Mouse (Mus musculus): ENCODE results near the gene Pnp. TPM values are rescaled to one million over a fixed set of nuclear protein-coding genes. Genes with fewer than 3 reads are reported as not detected.

The Pnp gene
- polyA plus RNA-seq, 1 experiment from 2014 or later: 23.2 TPM

DNA sequence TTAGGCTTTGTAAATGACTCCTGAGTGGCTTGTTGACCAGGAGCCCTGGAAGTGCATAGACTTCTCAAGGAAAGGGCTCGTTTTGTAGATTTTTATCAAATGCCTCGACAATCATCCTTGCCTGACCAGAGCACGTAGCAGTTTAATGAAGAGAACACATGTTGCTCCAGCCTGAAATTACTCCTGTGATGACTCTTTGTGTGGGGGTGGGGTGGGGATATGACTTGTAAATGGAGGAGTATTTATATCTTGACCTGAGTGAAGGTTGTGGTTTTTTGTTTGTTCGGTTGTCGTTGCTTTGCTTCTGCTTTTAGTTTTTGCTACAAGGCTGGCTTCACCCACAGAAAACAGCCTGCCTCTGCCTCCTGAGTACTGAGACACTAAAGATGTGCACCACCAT, 51.0 kb downstream of the Pnp start:
- H3K27me3 ChIP-seq (ENCODE audit: control insufficient read depth, insufficient read depth, low read length): no peaks in the 10 kb centered on the region
- WGBS: 91% methylated on average over 5 of the region's 5 CpGs
- no peaks in the 10 kb centered on the region for H3K36me3 ChIP-seq (replicated peaks; ENCODE audit: control insufficient read depth, insufficient read depth)
- no peak overlapping the region for H3K4me2 ChIP-seq (replicated peaks)
- H3K9ac ChIP-seq: no peak overlapping the region
- no peaks in the 10 kb centered on the region for H3K9me3 ChIP-seq (ENCODE audit: control insufficient read depth, low read length)
- H3K4me3 ChIP-seq (replicated peaks; ENCODE audit: low read length): no peak overlapping the region
- ATAC-seq (ENCODE audit: low FRiP score) (no peak), DNase-seq (ENCODE audit: low spot score) (no peak)
- no peak overlapping the region for H3K27ac ChIP-seq
- H3K4me1 ChIP-seq (replicated peaks; ENCODE audit: control insufficient read depth, insufficient read depth, low read length): no peaks in the 10 kb centered on the region

- Histone ChIP-seq H3K27ac (no peak overlapping the region), H3K9ac (no peak overlapping the region), H3K4me3 (replicated peaks; ENCODE audit: low read length) (no peak overlapping the region), H3K36me3 (replicated peaks; ENCODE audit: control insufficient read depth, insufficient read depth) (no peaks in the 10 kb centered on the region), H3K4me2 (replicated peaks) (no peak overlapping the region), H3K27me3 (ENCODE audit: control insufficient read depth, insufficient read depth, low read length) (no peaks in the 10 kb centered on the region), H3K4me1 (replicated peaks; ENCODE audit: control insufficient read depth, insufficient read depth, low read length) (no peaks in the 10 kb centered on the region), H3K9me3 (ENCODE audit: control insufficient read depth, low read length) (no peaks in the 10 kb centered on the region)
- ATAC-seq (ENCODE audit: low FRiP score) (no peak), DNase-seq (ENCODE audit: low spot score) (no peak)
- 89% methylated on average over 2 of the region's 2 CpGs for WGBS
Observed at GRCm38 (mm10) chr14:50987668-50988067, 56.8 kb downstream of the Pnp start.

DNA sequence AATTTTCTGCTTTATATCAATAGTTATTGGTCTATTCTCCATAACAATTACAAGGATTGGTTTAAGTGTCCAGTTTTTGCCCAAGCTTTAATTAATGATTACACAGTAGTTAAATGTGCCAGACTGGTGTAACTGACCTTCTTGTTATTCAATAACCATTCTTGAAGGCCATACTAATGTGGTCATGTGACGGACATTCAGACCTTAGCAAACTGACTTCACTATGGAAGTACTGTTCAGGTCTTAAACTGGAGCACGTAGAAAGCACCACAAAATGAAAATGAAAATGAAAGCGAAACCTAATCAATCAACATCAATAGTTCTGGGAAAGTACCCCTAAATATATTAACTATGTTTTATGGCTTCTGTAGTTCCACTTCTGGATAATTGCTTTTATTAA, 60.2 kb downstream of the Pnp start:
- no peak overlapping the region for H3K4me3 ChIP-seq (replicated peaks; ENCODE audit: low read length)
- H3K36me3 ChIP-seq (replicated peaks; ENCODE audit: control insufficient read depth, insufficient read depth): no peaks in the 10 kb centered on the region
- 84% methylated on average over 3 of the region's 3 CpGs for WGBS
- no peak for DNase-seq (ENCODE audit: low spot score)
- no peak for ATAC-seq (ENCODE audit: low FRiP score)
- H3K4me1 ChIP-seq (replicated peaks; ENCODE audit: control insufficient read depth, insufficient read depth, low read length): no peaks in the 10 kb centered on the region
- H3K27ac ChIP-seq: no peak overlapping the region
- H3K4me2 ChIP-seq (replicated peaks): no peak overlapping the region
- H3K27me3 ChIP-seq (ENCODE audit: control insufficient read depth, insufficient read depth, low read length): no peaks in the 10 kb centered on the region
- no peak overlapping the region for H3K9ac ChIP-seq
- H3K9me3 ChIP-seq (ENCODE audit: control insufficient read depth, low read length): no peaks in the 10 kb centered on the region

DNA sequence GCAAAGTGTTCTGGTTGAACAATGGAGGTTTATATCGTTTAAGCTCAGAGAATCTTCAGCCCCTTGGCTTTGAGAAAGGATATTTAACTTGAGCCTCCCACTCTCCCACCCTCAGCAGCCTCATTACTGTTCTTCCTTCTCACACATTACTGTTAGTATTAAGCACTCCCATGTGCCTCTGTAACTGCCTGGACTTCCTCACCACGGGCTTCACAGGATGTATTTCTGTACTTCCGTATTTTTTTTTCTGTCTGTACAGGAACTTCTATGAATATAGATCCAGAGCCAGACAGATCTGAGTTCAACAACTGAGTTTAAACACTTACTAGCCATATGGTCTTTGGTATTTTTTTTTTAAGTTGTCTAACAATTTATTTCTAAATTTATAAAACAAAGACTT, 66.2 kb downstream of the Pnp start:
- Histone ChIP-seq H3K36me3 (replicated peaks; ENCODE audit: control insufficient read depth, insufficient read depth) (no peaks in the 10 kb centered on the region), H3K9me3 (ENCODE audit: control insufficient read depth, low read length) (no peaks in the 10 kb centered on the region), H3K27ac (no peak overlapping the region), H3K4me1 (replicated peaks; ENCODE audit: control insufficient read depth, insufficient read depth, low read length) (no peaks in the 10 kb centered on the region), H3K4me2 (replicated peaks) (no peak overlapping the region), H3K27me3 (ENCODE audit: control insufficient read depth, insufficient read depth, low read length) (no peaks in the 10 kb centered on the region), H3K9ac (no peak overlapping the region), H3K4me3 (replicated peaks; ENCODE audit: low read length) (no peak overlapping the region)
- DNase-seq (ENCODE audit: low spot score): no peak
- 77% methylated on average over 3 of the region's 3 CpGs for WGBS
- no peak for ATAC-seq (ENCODE audit: low FRiP score)

- Histone ChIP-seq H3K27me3 (ENCODE audit: control insufficient read depth, insufficient read depth, low read length) (no peaks in the 10 kb centered on the region), H3K9ac (no peak overlapping the region), H3K36me3 (replicated peaks; ENCODE audit: control insufficient read depth, insufficient read depth) (no peaks in the 10 kb centered on the region), H3K4me2 (replicated peaks) (no peak overlapping the region), H3K4me3 (replicated peaks; ENCODE audit: low read length) (no peak overlapping the region), H3K4me1 (replicated peaks; ENCODE audit: control insufficient read depth, insufficient read depth, low read length) (no peaks in the 10 kb centered on the region), H3K9me3 (ENCODE audit: control insufficient read depth, low read length) (no peaks in the 10 kb centered on the region), H3K27ac (no peak overlapping the region)
- WGBS: 87% methylated on average over 2 of the region's 2 CpGs
- no peak for DNase-seq (ENCODE audit: low spot score)
- no peak for ATAC-seq (ENCODE audit: low FRiP score)
Observed at GRCm38 (mm10) chr14:50997999-50998666, 67.3 kb downstream of the Pnp start.

GRCm38 (mm10) chr14:51007152-51007801, 76.4 kb downstream of the Pnp start, which contains the start of gene Rnase10:
Gene Rnase10 (plus strand): TSS chr14:51007751.
- no peak within 1 kb of the TSS for H3K9ac ChIP-seq
- 91% methylated on average over 8 of the region's 8 CpGs for WGBS
- no peak within 1 kb of the TSS for H3K4me3 ChIP-seq (replicated peaks; ENCODE audit: low read length)
- no peaks in the 10 kb centered on the region for H3K9me3 ChIP-seq (ENCODE audit: control insufficient read depth, low read length)
- no peaks in the 10 kb centered on the region for H3K4me1 ChIP-seq (replicated peaks; ENCODE audit: control insufficient read depth, insufficient read depth, low read length)
- DNase-seq (ENCODE audit: low spot score): no peak
- H3K36me3 ChIP-seq (replicated peaks; ENCODE audit: control insufficient read depth, insufficient read depth): no peaks in the 10 kb centered on the region
- no peak for ATAC-seq (ENCODE audit: low FRiP score)
- no peak within 1 kb of the TSS for H3K4me2 ChIP-seq (replicated peaks)
- H3K27me3 ChIP-seq (ENCODE audit: control insufficient read depth, insufficient read depth, low read length): no peaks in the 10 kb centered on the region
- H3K27ac ChIP-seq: no peak within 1 kb of the TSS

GRCm38 (mm10) chr14:51007914-51008713, 77.2 kb downstream of the Pnp start:
- ATAC-seq (ENCODE audit: low FRiP score): no peak
- no peak overlapping the region for H3K27ac ChIP-seq
- WGBS: 85% methylated on average over 13 of the region's 13 CpGs

GRCm38 (mm10) chr14:51008781-51009180, 77.9 kb downstream of the Pnp start:
- Histone ChIP-seq H3K4me3 (replicated peaks; ENCODE audit: low read length) (no peak overlapping the region), H3K27me3 (ENCODE audit: control insufficient read depth, insufficient read depth, low read length) (no peaks in the 10 kb centered on the region), H3K27ac (no peak overlapping the region), H3K9ac (no peak overlapping the region), H3K9me3 (ENCODE audit: control insufficient read depth, low read length) (no peaks in the 10 kb centered on the region), H3K36me3 (replicated peaks; ENCODE audit: control insufficient read depth, insufficient read depth) (no peaks in the 10 kb centered on the region), H3K4me2 (replicated peaks) (no peak overlapping the region), H3K4me1 (replicated peaks; ENCODE audit: control insufficient read depth, insufficient read depth, low read length) (no peaks in the 10 kb centered on the region)
- ATAC-seq (ENCODE audit: low FRiP score): no peak
- 88% methylated on average over 4 of the region's 4 CpGs for WGBS
- DNase-seq (ENCODE audit: low spot score): no peak

More at GRCm38 (mm10) chr14:51007914-51008713, 77.2 kb downstream of the Pnp start:
- Histone ChIP-seq H3K27me3 (ENCODE audit: control insufficient read depth, insufficient read depth, low read length) (no peaks in the 10 kb centered on the region), H3K9me3 (ENCODE audit: control insufficient read depth, low read length) (no peaks in the 10 kb centered on the region), H3K4me1 (replicated peaks; ENCODE audit: control insufficient read depth, insufficient read depth, low read length) (no peaks in the 10 kb centered on the region), H3K36me3 (replicated peaks; ENCODE audit: control insufficient read depth, insufficient read depth) (no peaks in the 10 kb centered on the region), H3K9ac (no peak overlapping the region), H3K4me3 (replicated peaks; ENCODE audit: low read length) (no peak overlapping the region), H3K4me2 (replicated peaks) (no peak overlapping the region)
- DNase-seq (ENCODE audit: low spot score): no peak

DNA sequence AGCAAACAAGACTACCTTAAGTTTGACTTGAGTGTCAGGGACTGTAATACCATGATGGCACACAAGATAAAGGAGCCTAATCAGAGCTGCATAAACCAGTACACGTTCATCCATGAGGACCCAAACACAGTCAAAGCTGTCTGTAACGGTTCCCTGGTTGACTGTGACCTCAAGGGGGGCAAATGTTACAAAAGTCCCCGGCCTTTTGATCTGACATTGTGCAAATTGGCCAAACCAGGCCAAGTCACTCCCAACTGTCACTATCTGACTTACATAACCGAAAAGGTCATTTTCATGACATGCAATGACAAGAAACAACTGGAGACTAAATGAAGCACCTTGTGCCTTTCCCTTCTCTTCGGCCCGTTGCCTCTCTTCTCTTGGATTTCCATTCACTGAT, 78.7 kb downstream of the Pnp start:
- Histone ChIP-seq H3K27me3 (ENCODE audit: control insufficient read depth, insufficient read depth, low read length) (no peaks in the 10 kb centered on the region), H3K9ac (no peak overlapping the region), H3K4me2 (replicated peaks) (no peak overlapping the region), H3K9me3 (ENCODE audit: control insufficient read depth, low read length) (no peaks in the 10 kb centered on the region), H3K27ac (no peak overlapping the region), H3K36me3 (replicated peaks; ENCODE audit: control insufficient read depth, insufficient read depth) (no peaks in the 10 kb centered on the region), H3K4me3 (replicated peaks; ENCODE audit: low read length) (no peak overlapping the region), H3K4me1 (replicated peaks; ENCODE audit: control insufficient read depth, insufficient read depth, low read length) (no peaks in the 10 kb centered on the region)
- 83% methylated on average over 6 of the region's 6 CpGs for WGBS
- no peak for ATAC-seq (ENCODE audit: low FRiP score)
- no peak for DNase-seq (ENCODE audit: low spot score)
